Mouse (Mus musculus) limb, embryonic 12.5 days (tissue): Measurements from ENCODE around the gene Capn9. TPM values are rescaled to one million over a fixed set of nuclear protein-coding genes. Genes with fewer than 3 reads are reported as not detected.

Experiments
- ATAC-seq: fragments of 200-750 bp; cut with Nextera tagmentation; 2 replicates; pipeline ENCODE4 v1.8.0; 2017; ENCODE audit warnings: low read depth, moderate TSS enrichment; ENCODE audit not compliant: insufficient number of reproducible peaks, insufficient read depth, low FRiP score, low TSS enrichment
- H3K27ac ChIP-seq: fragments of 300-500 bp; sonication (generic); 2 replicates; pipeline ENCODE4 v1.5.1; 2016; ENCODE audit warnings: mild to moderate bottlenecking, moderate library complexity
- H3K27me3 ChIP-seq: fragments of 300-500 bp; sonication (generic); 2 replicates; pipeline ENCODE4 v1.6.1; 2016; ENCODE audit warnings: mild to moderate bottlenecking, moderate library complexity
- H3K36me3 ChIP-seq: fragments of 300-500 bp; sonication (generic); 2 replicates; pipeline ENCODE4 v1.6.1; 2016; ENCODE audit warnings: mild to moderate bottlenecking, moderate library complexity
- H3K4me1 ChIP-seq: fragments of 300-500 bp; sonication (generic); replicated peaks from 2 replicates; pipeline ENCODE4 v1.6.1; 2016
- H3K4me2 ChIP-seq: fragments of 300-500 bp; sonication (generic); 2 replicates; pipeline ENCODE4 v1.6.1; 2016; ENCODE audit warnings: mild to moderate bottlenecking, moderate library complexity
- H3K4me3 ChIP-seq: fragments of 300-500 bp; sonication (generic); replicated peaks from 2 replicates; pipeline ENCODE4 v1.5.1; 2016; ENCODE audit warnings: mild to moderate bottlenecking
- H3K9ac ChIP-seq: fragments of 300-500 bp; sonication (generic); replicated peaks from 2 replicates; pipeline ENCODE4 v1.6.1; 2016; ENCODE audit warnings: mild to moderate bottlenecking, moderate library complexity
- H3K9me3 ChIP-seq: fragments of 300-500 bp; sonication (generic); 2 replicates; pipeline ENCODE4 v1.6.1; 2016; ENCODE audit warnings: mild to moderate bottlenecking, moderate library complexity
- WGBS: fragments of 180-500 bp; shearing (Covaris S2); methylation state at CpG from one replicate; pipeline ENCODE4 v1.1.7; 2016; 5-methylcytosine and 5-hydroxymethylcytosine counted together
- polyA plus RNA-seq: library from polyadenylated mRNA; unstranded; fragments of >200 nt; fragmentation: Nextera tagmentation; extraction: Ambion mirVana; gene quantifications from 2 replicates; pipeline ENCODE4 v1.2.1, GENCODE M21; 2016

Gene Capn9
- polyA plus RNA-seq, 1 experiment from 2014 or later = not detected

DNA sequence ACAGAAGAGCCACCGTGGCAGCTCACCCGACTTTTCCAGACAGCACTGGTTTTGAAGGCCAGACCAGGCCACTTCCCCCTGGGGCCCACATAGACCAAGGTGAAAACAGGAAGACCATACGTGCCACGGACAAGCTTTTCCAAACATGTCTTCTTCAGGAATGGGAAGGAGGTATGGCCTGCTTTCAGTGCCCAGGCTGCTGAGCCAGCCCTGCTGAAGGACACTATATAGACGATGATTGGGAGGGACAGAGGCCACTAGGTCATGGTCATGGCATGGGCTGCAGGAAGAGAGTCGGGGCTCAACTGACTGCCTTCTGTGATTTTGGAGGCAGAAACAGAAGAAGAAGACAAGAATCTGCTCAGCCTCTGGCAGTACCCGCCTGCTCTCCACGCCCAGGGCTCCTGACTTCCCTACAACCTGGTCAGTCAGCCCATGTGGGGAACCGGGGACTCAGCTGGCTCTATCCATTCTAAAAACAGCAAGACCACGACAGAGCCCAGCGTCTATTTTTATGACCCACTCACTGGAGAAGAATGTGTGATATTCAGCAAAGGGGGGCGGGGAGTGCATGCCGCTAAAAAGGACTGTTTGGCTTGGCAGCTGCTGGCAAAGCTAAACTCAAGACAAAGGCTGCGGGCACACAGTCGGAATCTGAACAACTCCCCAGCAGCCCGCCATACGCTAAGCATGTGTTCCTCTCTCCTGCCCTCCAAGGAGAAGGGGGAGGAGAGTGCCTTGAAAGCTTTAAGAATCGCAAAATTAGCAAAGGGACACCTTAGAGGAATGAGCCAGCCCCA lies 67.8 kb downstream of the Capn9 start:
- no peaks in the 10 kb centered on the region for H3K9me3 ChIP-seq
- H3K27ac ChIP-seq = peak overlapping the region; percentile 84
- peaks cover 32% of the 10 kb centered on the region for H3K36me3 ChIP-seq
- no peak overlapping the region for H3K4me3 ChIP-seq
- H3K4me2 ChIP-seq = peak overlapping the region; percentile 31
- no peak overlapping the region for H3K9ac ChIP-seq
- H3K27me3 ChIP-seq = no peaks in the 10 kb centered on the region
- ATAC-seq = peak; percentile 58
- peaks cover 28% of the 10 kb centered on the region for H3K4me1 ChIP-seq
- 47% methylated on average over 18 of the region's 18 CpGs for WGBS

GRCm38 (mm10) chr8:124648311-124648710 lies 72.4 kb downstream of the Capn9 start:
- Histone ChIP-seq H3K4me3 (no peak overlapping the region), H3K27ac (no peak overlapping the region), H3K36me3 (peaks cover 29% of the 10 kb centered on the region), H3K9me3 (no peaks in the 10 kb centered on the region), H3K4me1 (peaks cover 35% of the 10 kb centered on the region), H3K4me2 (no peak overlapping the region), H3K9ac (no peak overlapping the region), H3K27me3 (no peaks in the 10 kb centered on the region)
- no peak for ATAC-seq

DNA sequence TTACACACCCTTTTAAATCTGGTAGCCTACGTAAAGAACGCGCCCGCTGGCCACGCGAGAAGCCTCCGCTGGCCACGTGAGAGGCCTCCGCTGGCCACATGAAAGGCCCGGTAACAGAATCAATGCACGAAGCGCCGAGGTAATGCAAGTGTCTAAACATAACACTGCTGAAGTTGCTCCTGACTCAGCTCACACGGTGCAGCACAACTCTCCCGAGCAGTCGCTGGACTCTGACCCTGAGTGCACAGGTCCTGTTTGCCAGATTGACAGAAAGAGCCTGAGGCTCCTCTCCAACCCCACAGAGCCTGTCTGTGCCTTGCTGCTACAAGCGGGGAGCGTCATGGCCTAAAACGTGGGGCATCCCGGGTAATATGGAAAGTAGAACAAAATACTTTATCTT lies 75.9 kb downstream of the Capn9 start:
- Histone ChIP-seq H3K27me3 (no peaks in the 10 kb centered on the region), H3K9me3 (no peaks in the 10 kb centered on the region), H3K4me1 (peaks cover 44% of the 10 kb centered on the region), H3K9ac (no peak overlapping the region), H3K4me2 (no peak overlapping the region), H3K36me3 (peaks cover 42% of the 10 kb centered on the region), H3K4me3 (no peak overlapping the region), H3K27ac (no peak overlapping the region)
- 90% methylated on average over 20 of the region's 20 CpGs for WGBS
- ATAC-seq = no peak

- H3K36me3 ChIP-seq = peaks cover 49% of the 10 kb centered on the region
- peak overlapping the region; percentile 23; the same call in 1 of the 2 replicates for H3K9ac ChIP-seq
- H3K27me3 ChIP-seq = no peaks in the 10 kb centered on the region
- peak overlapping the region; percentile 67 for H3K27ac ChIP-seq
- H3K4me1 ChIP-seq = peaks cover 44% of the 10 kb centered on the region
- WGBS = 34% methylated on average over 4 of the region's 4 CpGs
- H3K4me3 ChIP-seq = no peak overlapping the region
- H3K4me2 ChIP-seq = no peak overlapping the region; the same call in 1 of the 2 replicates
- no peaks in the 10 kb centered on the region for H3K9me3 ChIP-seq
- ATAC-seq = no peak
Measured at GRCm38 (mm10) chr8:124652546-124652945, 76.6 kb downstream of the Capn9 start.

DNA sequence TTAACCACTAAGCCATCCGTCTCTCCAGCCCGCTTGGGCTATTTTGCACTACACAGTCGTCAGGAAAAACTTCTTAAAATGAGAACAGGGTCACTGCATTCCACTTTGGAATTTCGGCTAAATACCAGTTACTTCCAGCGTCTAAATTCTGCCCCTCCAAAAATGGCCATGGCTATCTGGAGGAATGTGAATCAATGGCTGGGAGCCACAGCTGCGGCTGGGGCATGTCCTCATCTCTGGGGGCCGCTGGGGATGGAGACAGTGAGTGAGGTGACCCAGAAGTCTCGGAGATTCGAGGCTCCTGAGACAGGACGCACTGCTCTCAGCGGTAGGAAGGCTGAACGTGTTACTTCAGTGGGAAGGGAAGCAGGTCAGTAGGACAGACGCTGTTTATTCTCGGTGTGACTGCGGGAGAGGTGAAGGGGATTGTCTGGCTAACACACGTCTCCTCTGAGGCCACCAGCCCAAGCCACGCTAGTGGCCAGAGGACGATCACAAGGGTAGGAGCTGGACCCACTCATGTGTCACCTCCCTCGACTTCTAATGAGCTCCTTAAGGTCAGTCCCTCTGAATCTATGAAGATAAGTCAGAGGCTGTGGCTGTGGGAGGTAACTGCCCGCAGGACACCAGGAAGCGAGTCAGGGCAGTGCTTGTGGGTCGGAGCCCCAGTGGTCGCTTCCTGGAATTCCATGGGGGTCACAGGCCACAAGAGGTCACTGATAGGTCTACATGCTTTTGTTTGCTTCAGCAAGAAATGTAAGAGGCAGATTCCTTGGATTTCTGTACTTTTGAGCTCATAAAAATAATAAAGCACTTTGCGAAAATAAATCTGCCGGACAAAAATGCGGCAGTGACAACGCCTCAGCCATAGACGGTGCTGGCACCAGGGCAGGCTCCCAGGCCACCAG lies 77.9 kb downstream of the Capn9 start:
- WGBS = 55% methylated on average over 28 of the region's 28 CpGs
- Histone ChIP-seq H3K4me3 (no peak overlapping the region), H3K36me3 (peaks cover 49% of the 10 kb centered on the region), H3K27me3 (no peaks in the 10 kb centered on the region), H3K4me1 (peaks cover 45% of the 10 kb centered on the region), H3K9ac (no peak overlapping the region), H3K9me3 (no peaks in the 10 kb centered on the region), H3K27ac (peak overlapping the region; percentile 37; the same call in 1 of the 2 replicates), H3K4me2 (no peak overlapping the region)
- no peak for ATAC-seq

DNA sequence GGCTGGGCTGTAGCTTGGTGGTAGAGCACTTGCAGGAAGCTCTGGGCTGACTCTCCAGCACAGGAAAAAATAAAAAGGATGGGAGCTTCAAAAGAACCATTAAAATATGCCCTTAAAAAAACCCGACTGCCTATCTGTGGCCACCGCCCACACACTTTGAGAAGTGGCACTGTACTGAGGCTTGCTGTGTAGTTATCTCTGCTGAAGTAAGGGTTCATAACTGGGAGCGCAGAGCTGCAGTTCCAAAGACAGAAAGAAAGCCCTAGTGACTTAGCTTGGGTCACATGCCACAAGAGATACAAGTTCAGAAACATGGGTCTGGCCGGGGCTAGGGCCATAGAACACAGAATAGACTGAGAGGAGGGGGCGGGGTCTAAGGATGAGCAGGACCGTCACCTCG lies 82.0 kb downstream of the Capn9 start:
- H3K27me3 ChIP-seq = no peaks in the 10 kb centered on the region
- H3K4me2 ChIP-seq = no peak overlapping the region
- no peak overlapping the region for H3K27ac ChIP-seq
- peaks cover 30% of the 10 kb centered on the region; the same call in 1 of the 2 replicates for H3K36me3 ChIP-seq
- no peak for ATAC-seq
- H3K9me3 ChIP-seq = no peaks in the 10 kb centered on the region
- H3K4me1 ChIP-seq = peaks cover 68% of the 10 kb centered on the region
- 92% methylated on average over 7 of the region's 7 CpGs for WGBS
- H3K9ac ChIP-seq = no peak overlapping the region
- H3K4me3 ChIP-seq = no peak overlapping the region

- Histone ChIP-seq H3K9ac (no peak overlapping the region), H3K27ac (no peak overlapping the region), H3K4me3 (no peak overlapping the region), H3K36me3 (peaks cover 29% of the 10 kb centered on the region; the same call in 1 of the 2 replicates), H3K4me1 (peaks cover 63% of the 10 kb centered on the region), H3K9me3 (no peaks in the 10 kb centered on the region), H3K4me2 (no peak overlapping the region), H3K27me3 (no peaks in the 10 kb centered on the region)
- no peak for ATAC-seq
- 58% methylated on average over 2 of the region's 2 CpGs for WGBS
Measured at GRCm38 (mm10) chr8:124658415-124658814, 82.5 kb downstream of the Capn9 start.

- peak overlapping the region; percentile 84 for H3K4me2 ChIP-seq
- peaks cover 42% of the 10 kb centered on the region for H3K4me1 ChIP-seq
- H3K27ac ChIP-seq = peak overlapping the region; percentile 87; the same call in 1 of the 2 replicates
- peak overlapping the region; percentile 93 for H3K9ac ChIP-seq
- H3K36me3 ChIP-seq = peaks cover 13% of the 10 kb centered on the region; the same call in 1 of the 2 replicates
- no peak for ATAC-seq
- H3K9me3 ChIP-seq = no peaks in the 10 kb centered on the region
- no peaks in the 10 kb centered on the region for H3K27me3 ChIP-seq
- 47% methylated on average over 9 of the region's 9 CpGs for WGBS
- H3K4me3 ChIP-seq = peak overlapping the region; percentile 89
Measured at GRCm38 (mm10) chr8:124661781-124662180, 85.9 kb downstream of the Capn9 start.

GRCm38 (mm10) chr8:124662446-124663111 lies 86.7 kb downstream of the Capn9 start:
- peak overlapping the region; percentile 93 for H3K9ac ChIP-seq
- peak overlapping the region; percentile 84 for H3K4me2 ChIP-seq
- peak overlapping the region; percentile 87 for H3K27ac ChIP-seq
- no peaks in the 10 kb centered on the region for H3K27me3 ChIP-seq
- H3K9me3 ChIP-seq = no peaks in the 10 kb centered on the region
- no peak for ATAC-seq
- under 1% methylated on average over 49 of the region's 49 CpGs for WGBS
- peaks cover 42% of the 10 kb centered on the region for H3K4me1 ChIP-seq
- H3K4me3 ChIP-seq = peak overlapping the region; percentile 89
- H3K36me3 ChIP-seq = peaks cover 6% of the 10 kb centered on the region; the same call in 1 of the 2 replicates

DNA sequence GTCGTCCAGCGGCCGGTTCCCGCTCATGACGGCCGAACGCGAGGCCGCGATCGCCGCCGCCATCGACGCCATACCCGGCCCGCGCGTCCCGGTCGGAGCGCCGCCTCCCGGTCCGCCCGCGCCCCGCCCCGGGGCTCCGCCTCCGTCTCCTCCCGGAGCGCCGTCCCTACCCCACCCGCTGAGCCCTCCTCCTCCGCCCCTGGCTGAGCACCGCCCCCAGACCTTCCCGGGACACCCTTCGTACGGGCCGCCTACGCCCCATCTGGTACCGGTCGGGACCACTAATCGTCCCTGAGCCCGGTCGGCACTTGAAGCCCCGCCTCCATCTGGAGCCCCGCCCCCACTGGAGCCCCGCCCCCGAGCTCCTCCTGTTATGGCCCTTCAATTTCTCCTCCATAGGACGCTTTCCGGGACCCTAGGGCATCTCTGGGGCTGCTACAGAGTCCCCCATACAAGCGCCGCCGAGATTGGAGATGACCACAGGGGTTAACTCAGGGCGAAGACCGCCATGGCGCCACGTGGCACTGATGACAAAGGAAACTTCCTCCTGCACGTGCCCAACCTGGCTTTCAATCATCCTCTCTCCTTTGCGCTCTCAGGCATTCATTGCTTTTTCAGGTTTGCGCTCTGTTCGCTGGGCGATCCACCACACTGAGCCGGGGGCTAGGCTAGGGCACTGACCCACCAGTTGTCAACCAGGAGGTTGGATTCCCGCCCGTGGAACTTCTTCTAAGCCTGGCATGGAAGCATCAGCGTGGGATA lies 87.4 kb downstream of the Capn9 start, which contains the start of gene 2310022B05Rik:
2310022B05Rik (minus strand) TSS at position 258 of the 762 bp plus-strand sequence.
- Histone ChIP-seq H3K4me2 (peak within 1 kb of the TSS; percentile 84), H3K9ac (peak within 1 kb of the TSS; percentile 93), H3K4me3 (peak within 1 kb of the TSS; percentile 89), H3K27me3 (no peaks in the 10 kb centered on the region), H3K9me3 (no peaks in the 10 kb centered on the region), H3K27ac (peak within 1 kb of the TSS; percentile 87), H3K36me3 (peaks cover 6% of the 10 kb centered on the region; the same call in 1 of the 2 replicates), H3K4me1 (peaks cover 41% of the 10 kb centered on the region)
- ATAC-seq = peak; percentile 95
- WGBS = 1% methylated on average over 69 of the region's 69 CpGs
